Mouse (Mus musculus) hindbrain, embryonic 16.5 days (tissue): Measurements from ENCODE around the gene Txlng. TPM values are rescaled to one million over a fixed set of nuclear protein-coding genes. Genes with fewer than 3 reads are reported as not detected.
A peak's percentile ranks its signal among the peaks of the same experiment; 100 is the strongest.

ENCODE experiments used
- ATAC-seq: fragments of 200-750 bp; cut with Nextera tagmentation; 2 replicates; pipeline ENCODE4 v1.8.0; 2017; ENCODE audit warnings: moderate TSS enrichment, moderate library complexity
- H3K27ac ChIP-seq: fragments of 300-500 bp; sonication (generic); 2 replicates; pipeline ENCODE4 v1.5.1; 2014; ENCODE audit warnings: low read depth, mild to moderate bottlenecking, control low read depth, low read length, moderate library complexity
- H3K27me3 ChIP-seq: fragments of 300-500 bp; sonication (generic); replicated peaks from 2 replicates; pipeline ENCODE4 v1.6.1; 2014; ENCODE audit warnings: low read length; ENCODE audit not compliant: control insufficient read depth, insufficient read depth
- H3K36me3 ChIP-seq: fragments of 300-500 bp; sonication (generic); 2 replicates; pipeline ENCODE4 v1.6.1; 2014; ENCODE audit warnings: mild to moderate bottlenecking, low read length, moderate library complexity, mixed read lengths; ENCODE audit not compliant: control insufficient read depth, insufficient read depth
- H3K4me1 ChIP-seq: fragments of 300-500 bp; sonication (generic); 2 replicates; pipeline ENCODE4 v1.6.1; 2014; ENCODE audit warnings: low read depth, low read length; ENCODE audit not compliant: control insufficient read depth, insufficient read depth
- H3K4me2 ChIP-seq: fragments of 300-500 bp; sonication (generic); 2 replicates; pipeline ENCODE4 v1.6.1; 2014; ENCODE audit warnings: mild to moderate bottlenecking, low read length, control low read depth, moderate library complexity
- H3K4me3 ChIP-seq: fragments of 300-500 bp; sonication (generic); 2 replicates; pipeline ENCODE4 v1.5.1; 2014; ENCODE audit warnings: mild to moderate bottlenecking, low read length, control low read depth, moderate library complexity
- H3K9ac ChIP-seq: fragments of 300-500 bp; sonication (generic); 2 replicates; pipeline ENCODE4 v1.6.1; 2014; ENCODE audit warnings: low read depth, mild to moderate bottlenecking, control low read depth, low read length, moderate library complexity
- H3K9me3 ChIP-seq: fragments of 300-500 bp; sonication (generic); 2 replicates; pipeline ENCODE4 v1.6.1; 2014; ENCODE audit warnings: mild to moderate bottlenecking, low read length, moderate library complexity; ENCODE audit not compliant: control insufficient read depth
- WGBS: fragments of 180-500 bp; shearing (Covaris S2); extraction: QIAGEN DNeasy Blood & Tissue Kit; methylation state at CpG from one replicate; pipeline ENCODE4 v1.1.7; 2014; 5-methylcytosine and 5-hydroxymethylcytosine counted together
- polyA plus RNA-seq: library from polyadenylated mRNA; unstranded; fragments of >200 nt; fragmentation: Nextera tagmentation; extraction: Ambion mirVana; gene quantifications from 2 replicates; pipeline ENCODE4 v1.2.1, GENCODE M21; 2015

The Txlng gene
- polyA plus RNA-seq: 11.8 and 12.3 TPM in 2 replicates

DNA sequence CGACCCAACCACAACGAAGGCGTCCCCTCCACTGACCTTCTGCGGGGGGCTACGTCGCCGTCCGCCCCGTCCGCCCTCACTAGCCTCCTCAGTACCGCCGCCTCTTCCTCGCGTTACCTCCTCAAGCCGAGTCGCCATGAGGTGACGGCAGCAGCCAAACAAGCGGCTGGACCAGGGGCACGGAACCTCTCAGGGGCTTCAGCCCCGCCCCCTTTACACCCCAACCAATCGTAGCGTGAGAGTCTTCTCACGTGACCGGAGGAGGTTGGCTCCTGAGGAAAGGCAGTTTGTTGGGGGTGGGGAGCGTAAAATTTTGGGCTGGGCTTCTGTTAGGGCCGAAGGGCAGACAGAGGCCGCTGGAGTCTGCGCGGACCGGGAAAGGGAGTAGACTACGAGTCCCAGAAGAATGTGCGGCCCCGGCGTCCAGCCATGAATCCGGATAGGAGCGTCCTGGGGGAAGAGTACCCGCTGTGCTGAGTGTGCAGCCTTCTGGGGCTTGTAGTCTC, at the start of gene Txlng:
Gene Txlng (minus strand): TSS at position 252 of the 506 bp plus-strand sequence.
- Histone ChIP-seq H3K9ac (peak within 1 kb of the TSS; percentile 66), H3K4me1 (no peaks in the 10 kb centered on the region), H3K4me2 (peak within 1 kb of the TSS; percentile 56), H3K4me3 (peak within 1 kb of the TSS; percentile 58), H3K27me3 (no peaks in the 10 kb centered on the region), H3K36me3 (no peaks in the 10 kb centered on the region), H3K9me3 (no peaks in the 10 kb centered on the region), H3K27ac (0 out of 2 replicates have a peak within 1 kb of the TSS, but pooled peaks have one; percentile 39)
- 23% methylated on average over 37 of the region's 37 CpGs for WGBS
- ATAC-seq: peak; percentile 100

GRCm38 (mm10) chrX:162878236-162878635, 49.0 kb upstream of the Txlng start:
- ATAC-seq: no peak
- Histone ChIP-seq H3K27me3 (no peaks in the 10 kb centered on the region), H3K27ac (no peak overlapping the region), H3K4me1 (no peaks in the 10 kb centered on the region), H3K4me3 (no peak overlapping the region), H3K4me2 (no peak overlapping the region), H3K9ac (no peak overlapping the region), H3K36me3 (peaks cover 2% of the 10 kb centered on the region; the same call in 1 of the 2 replicates), H3K9me3 (no peaks in the 10 kb centered on the region)
- WGBS: 94% methylated on average over 3 of the region's 3 CpGs

DNA sequence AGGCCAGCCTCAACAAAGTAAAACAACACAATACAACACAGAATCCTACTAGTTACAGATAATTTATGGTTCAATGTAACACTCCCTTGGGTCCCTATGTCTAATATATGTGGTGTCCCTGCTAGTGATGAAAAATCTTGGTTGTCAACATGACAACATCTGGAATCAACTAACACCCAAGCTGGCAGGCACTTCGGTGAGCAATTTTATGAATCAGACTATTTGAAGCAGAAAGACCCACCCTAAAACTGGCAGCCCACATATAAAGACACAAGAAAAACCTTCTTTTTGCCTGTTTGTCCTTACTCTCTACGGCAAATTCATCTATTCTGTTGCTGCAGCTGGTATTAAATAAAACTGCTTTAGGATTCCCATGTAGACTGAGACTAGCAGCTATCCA, 44.5 kb upstream of the Txlng start:
- 98% methylated on average over 2 of the region's 2 CpGs for WGBS
- no peaks in the 10 kb centered on the region for H3K27me3 ChIP-seq
- no peaks in the 10 kb centered on the region for H3K9me3 ChIP-seq
- H3K27ac ChIP-seq: no peak overlapping the region
- H3K9ac ChIP-seq: no peak overlapping the region
- H3K36me3 ChIP-seq: 0 out of 2 replicates have a peak, but pooled peaks cover 3% of the 10 kb centered on the region
- H3K4me3 ChIP-seq: no peak overlapping the region
- no peaks in the 10 kb centered on the region for H3K4me1 ChIP-seq
- no peak overlapping the region for H3K4me2 ChIP-seq
- ATAC-seq: no peak

DNA sequence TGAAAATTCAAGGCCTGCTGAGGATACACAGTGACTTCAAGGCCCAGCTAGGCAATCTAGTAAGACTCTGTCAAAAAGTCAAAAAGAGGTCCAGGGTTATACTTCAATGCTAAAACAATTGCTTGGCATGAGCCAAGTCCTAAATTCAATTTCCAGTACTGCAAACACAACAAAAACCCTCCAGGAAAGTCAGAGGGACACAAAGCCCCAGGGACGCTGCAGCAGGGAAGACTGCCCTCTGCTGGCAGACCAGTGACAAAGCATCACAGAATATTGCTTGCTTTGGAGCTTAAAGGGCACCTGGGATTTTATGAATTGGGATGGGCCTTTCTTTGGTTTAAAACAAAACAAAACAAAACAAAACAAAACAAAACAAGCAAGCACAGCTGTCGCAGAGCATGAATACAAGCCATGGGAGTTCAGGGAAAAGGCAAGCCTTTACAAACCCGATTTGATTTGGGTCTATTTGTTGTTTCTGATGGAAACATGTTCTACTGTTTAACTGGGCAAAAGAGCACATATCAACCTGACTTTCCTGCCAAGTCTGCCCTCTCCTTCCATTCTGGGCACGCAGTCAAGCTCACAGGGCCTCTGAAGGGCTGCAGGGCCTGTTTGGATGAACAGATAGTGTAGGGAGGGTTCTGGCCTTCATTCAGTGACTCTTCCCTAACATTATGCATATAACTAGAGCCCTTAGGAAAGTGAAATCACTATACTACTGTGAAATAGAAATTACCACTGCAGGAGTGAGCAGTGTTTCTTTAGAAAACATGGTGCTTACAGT, 42.7 kb upstream of the Txlng start:
- Histone ChIP-seq H3K4me2 (no peak overlapping the region), H3K27ac (no peak overlapping the region), H3K36me3 (0 out of 2 replicates have a peak, but pooled peaks cover 3% of the 10 kb centered on the region), H3K4me1 (no peaks in the 10 kb centered on the region), H3K9me3 (no peaks in the 10 kb centered on the region), H3K27me3 (no peaks in the 10 kb centered on the region), H3K4me3 (no peak overlapping the region), H3K9ac (no peak overlapping the region)
- 37% methylated on average over 4 of the region's 4 CpGs for WGBS
- ATAC-seq: no peak

DNA sequence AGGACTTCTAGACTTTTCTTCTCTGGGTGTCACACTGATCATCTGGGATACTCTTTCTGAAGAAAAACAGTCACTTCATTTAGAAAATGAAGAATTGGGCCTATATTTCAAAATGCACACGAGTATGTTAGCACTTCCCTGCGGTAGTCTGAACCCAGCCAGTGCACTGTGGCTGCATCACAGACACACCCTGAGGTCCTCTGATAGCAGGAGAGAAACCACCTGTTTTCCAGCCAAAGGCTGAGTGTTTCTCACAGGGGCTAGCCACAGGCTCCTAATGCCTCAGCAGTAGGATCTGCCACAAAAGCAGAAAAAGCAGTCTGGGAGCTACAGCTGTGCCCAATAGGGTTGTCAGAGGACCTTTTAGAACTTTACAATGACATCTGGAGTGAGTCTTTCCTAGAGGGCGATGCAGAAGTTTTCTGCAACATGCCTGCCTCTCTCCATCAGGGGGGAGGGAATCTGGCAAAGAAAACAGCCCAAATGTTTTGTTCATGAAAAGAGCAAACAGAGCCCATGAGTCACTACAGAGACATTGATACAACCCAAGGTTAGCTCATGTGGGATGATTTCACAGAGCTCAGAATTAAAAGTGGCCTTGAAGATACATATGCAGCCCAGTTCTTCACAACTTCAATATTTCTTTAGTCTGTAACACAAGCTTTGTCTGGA, 39.2 kb upstream of the Txlng start:
- no peaks in the 10 kb centered on the region for H3K4me1 ChIP-seq
- 87% methylated on average over 3 of the region's 3 CpGs for WGBS
- ATAC-seq: no peak

DNA sequence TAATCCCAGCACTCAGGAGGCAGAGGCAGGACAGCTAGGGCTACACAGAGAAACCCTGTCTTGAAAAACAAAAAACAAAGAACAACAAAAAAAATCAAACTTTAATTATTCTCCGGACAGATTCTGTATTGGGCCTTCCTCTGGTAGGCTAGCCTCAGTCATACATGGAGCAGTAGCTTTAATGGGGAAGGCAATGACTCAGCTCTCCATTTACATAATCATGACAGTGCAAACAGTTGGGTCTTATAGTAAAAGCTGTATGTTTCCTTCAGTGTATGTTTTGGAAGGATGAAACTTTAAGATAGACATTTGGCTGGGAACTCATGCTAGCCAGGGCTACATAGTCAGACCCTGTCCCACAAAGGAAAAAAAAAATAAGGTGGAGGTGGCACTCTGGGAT, 19.4 kb upstream of the Txlng start:
- WGBS: 90% methylated on average over 1 of the region's 1 CpGs
- Histone ChIP-seq H3K9ac (no peak overlapping the region), H3K9me3 (no peaks in the 10 kb centered on the region), H3K36me3 (no peaks in the 10 kb centered on the region), H3K4me1 (no peaks in the 10 kb centered on the region), H3K27me3 (no peaks in the 10 kb centered on the region), H3K4me2 (no peak overlapping the region), H3K4me3 (no peak overlapping the region), H3K27ac (no peak overlapping the region)
- ATAC-seq: no peak

More for the DNA sequence above, 39.2 kb upstream of the Txlng start:
- H3K36me3 ChIP-seq: 0 out of 2 replicates have a peak, but pooled peaks cover 3% of the 10 kb centered on the region
- no peak overlapping the region for H3K4me3 ChIP-seq
- no peak overlapping the region for H3K9ac ChIP-seq
- no peak overlapping the region for H3K4me2 ChIP-seq
- no peak overlapping the region for H3K27ac ChIP-seq
- no peaks in the 10 kb centered on the region for H3K27me3 ChIP-seq
- no peaks in the 10 kb centered on the region for H3K9me3 ChIP-seq

DNA sequence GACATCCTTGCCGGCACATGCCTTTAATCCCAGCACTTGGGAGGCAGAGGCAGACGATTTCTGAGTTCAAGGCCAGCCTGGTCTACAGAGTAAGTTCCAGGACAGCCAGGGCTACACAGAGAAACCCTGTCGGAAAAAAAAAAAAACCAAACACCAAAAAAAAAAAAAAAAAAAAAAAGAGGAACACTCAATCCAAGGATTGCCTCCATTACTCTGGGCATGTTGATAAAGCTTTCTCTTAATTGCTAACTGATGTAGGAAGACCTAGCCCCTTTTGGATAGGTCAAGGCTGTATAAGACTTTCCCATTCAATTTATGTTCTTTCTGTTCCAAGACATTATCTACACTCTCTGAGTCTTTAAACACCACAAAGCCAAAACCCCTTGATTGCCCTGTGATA, 16.3 kb upstream of the Txlng start:
- no peaks in the 10 kb centered on the region for H3K4me1 ChIP-seq
- H3K9me3 ChIP-seq: no peaks in the 10 kb centered on the region
- no peak for ATAC-seq

GRCm38 (mm10) chrX:162844447-162845100, 15.3 kb upstream of the Txlng start:
- WGBS: 68% methylated on average over 8 of the region's 8 CpGs
- Histone ChIP-seq H3K27me3 (0 out of 2 replicates have a peak, but pooled peaks cover 2% of the 10 kb centered on the region), H3K9ac (no peak overlapping the region), H3K9me3 (no peaks in the 10 kb centered on the region), H3K27ac (no peak overlapping the region), H3K4me2 (no peak overlapping the region), H3K4me3 (no peak overlapping the region), H3K36me3 (no peaks in the 10 kb centered on the region), H3K4me1 (no peaks in the 10 kb centered on the region)
- no peak for ATAC-seq

More for the DNA sequence above, 16.3 kb upstream of the Txlng start:
- H3K27ac ChIP-seq: no peak overlapping the region
- no peak overlapping the region for H3K4me3 ChIP-seq
- H3K27me3 ChIP-seq: 0 out of 2 replicates have a peak, but pooled peaks cover 2% of the 10 kb centered on the region
- WGBS: 93% methylated on average over 3 of the region's 3 CpGs
- H3K4me2 ChIP-seq: no peak overlapping the region
- H3K9ac ChIP-seq: no peak overlapping the region
- H3K36me3 ChIP-seq: no peaks in the 10 kb centered on the region

GRCm38 (mm10) chrX:162832101-162832500, 2.8 kb upstream of the Txlng start:
- 40% methylated on average over 3 of the region's 3 CpGs for WGBS
- H3K4me1 ChIP-seq: no peaks in the 10 kb centered on the region
- H3K36me3 ChIP-seq: no peaks in the 10 kb centered on the region
- H3K27ac ChIP-seq: no peak overlapping the region
- no peak for ATAC-seq
- no peak overlapping the region for H3K4me2 ChIP-seq
- H3K9ac ChIP-seq: no peak overlapping the region
- H3K9me3 ChIP-seq: no peaks in the 10 kb centered on the region
- H3K4me3 ChIP-seq: no peak overlapping the region
- H3K27me3 ChIP-seq: no peaks in the 10 kb centered on the region
